Mouse (Mus musculus) CH12.LX (cell line): Measurements from ENCODE around the gene Ap5z1. TPM values are rescaled to one million over a fixed set of nuclear protein-coding genes. Genes with fewer than 3 reads are reported as not detected.

Experiments used
- DNase-seq: peaks from one replicate; pipeline ENCODE4 v3.0.0-alpha.2; 2013; ENCODE audit errors: extremely low read depth
- H3K27ac ChIP-seq: 2 replicates; pipeline ENCODE4 v1.5.1; 2012; ENCODE audit warnings: low read depth, mild to moderate bottlenecking, control low read depth, moderate library complexity; ENCODE audit not compliant: insufficient read depth
- H3K27me3 ChIP-seq: replicated peaks from 2 replicates; pipeline ENCODE3; 2012; ENCODE audit warnings: inconsistent platforms
- H3K36me3 ChIP-seq, 2 experiments: replicated peaks in 1 of 2; 2 replicates each; pipeline versions ENCODE3 to v1.6.1; 2012; ENCODE audit warnings: inconsistent platforms in 1 of 2, low read length in 1 of 2, mild to moderate bottlenecking in 1 of 2, mixed read lengths in 1 of 2, moderate library complexity in 1 of 2; ENCODE audit not compliant: control insufficient read depth in 1 of 2, insufficient read depth in 1 of 2
- H3K4me1 ChIP-seq, 2 experiments: 2 replicates each; pipeline ENCODE4 v1.6.1; 2012; ENCODE audit warnings: inconsistent platforms in 1 of 2, moderate library complexity in 1 of 2; ENCODE audit not compliant: insufficient read depth in 2 of 2, control insufficient read depth in 1 of 2
- H3K4me2 ChIP-seq: 2 replicates; pipeline ENCODE4 v1.6.1; 2012; ENCODE audit warnings: low read depth, mild to moderate bottlenecking, control low read depth; ENCODE audit not compliant: poor library complexity, insufficient read depth, severe bottlenecking
- H3K4me3 ChIP-seq, 3 experiments: fragments of 150-350 bp in 1 of 3; sonication (generic) in 1 of 3; replicated peaks in 1 of 3; 2 replicates each; pipeline versions ENCODE3 to v1.5.1; 2011 to 2012; ENCODE audit warnings: low read depth in 2 of 3, low read length in 2 of 3, mild to moderate bottlenecking in 2 of 3, moderate library complexity in 2 of 3, control low read depth in 1 of 3, improper control_type of control experiment in 1 of 3, inconsistent platforms in 1 of 3, mixed read lengths in 1 of 3; ENCODE audit not compliant: poor library complexity in 1 of 3
- H3K79me2 ChIP-seq: replicated peaks from 2 replicates; pipeline ENCODE4 v1.6.1; 2012; ENCODE audit warnings: mild to moderate bottlenecking, moderate library complexity; ENCODE audit not compliant: control insufficient read depth, poor library complexity, insufficient read depth, severe bottlenecking; ENCODE audit errors: extremely low read depth
- H3K9ac ChIP-seq: 2 replicates; pipeline ENCODE4 v1.6.1; 2012; ENCODE audit warnings: low read depth, mild to moderate bottlenecking, control low read depth, moderate library complexity; ENCODE audit not compliant: insufficient read depth
- H3K9me3 ChIP-seq: replicated peaks from 2 replicates; pipeline ENCODE3; 2012; ENCODE audit warnings: low read length, inconsistent platforms, mixed read lengths
- CHD1 ChIP-seq: IDR thresholded peaks from 2 replicates; pipeline ENCODE4 v1.6.1; 2012; ENCODE audit warnings: low read depth, low read length, improper control_type of control experiment, inconsistent platforms
- CHD2 ChIP-seq: IDR thresholded peaks from 2 replicates; pipeline ENCODE4 v1.6.1; 2011; ENCODE audit warnings: low read length, improper control_type of control experiment
- ELF1 ChIP-seq: IDR thresholded peaks from 2 replicates; pipeline ENCODE4 v1.6.1; 2014; ENCODE audit warnings: low read depth, mild to moderate bottlenecking, inconsistent platforms, low read length, improper control_type of control experiment
- EP300 ChIP-seq: IDR thresholded peaks from 2 replicates; pipeline ENCODE4 v1.6.1; 2011; ENCODE audit warnings: low read length, improper control_type of control experiment
- ETS1 ChIP-seq: conservative IDR thresholded peaks from 2 replicates; pipeline ENCODE4 v1.6.1; 2012; ENCODE audit warnings: low read depth, mild to moderate bottlenecking, inconsistent platforms, low read length, improper control_type of control experiment, moderate library complexity
- GABPA ChIP-seq: IDR thresholded peaks from 2 replicates; pipeline ENCODE4 v1.6.1; 2012; ENCODE audit warnings: low read depth, low read length, improper control_type of control experiment, inconsistent platforms; ENCODE audit not compliant: insufficient replicate concordance
- IRF4 ChIP-seq: IDR thresholded peaks from 2 replicates; pipeline ENCODE4 v1.6.1; 2014; ENCODE audit warnings: low read depth, mild to moderate bottlenecking, inconsistent platforms, low read length, improper control_type of control experiment
- JUND ChIP-seq: conservative IDR thresholded peaks from 2 replicates; pipeline ENCODE4 v1.6.1; 2011; ENCODE audit warnings: low read depth, low read length, improper control_type of control experiment
- KAT2A ChIP-seq: IDR thresholded peaks from 2 replicates; pipeline ENCODE4 v1.6.1; 2012; ENCODE audit warnings: low read length, improper control_type of control experiment, inconsistent platforms; ENCODE audit not compliant: insufficient replicate concordance
- MAFK ChIP-seq: IDR thresholded peaks from 2 replicates; pipeline ENCODE4 v1.6.1; 2011; ENCODE audit warnings: low read length, improper control_type of control experiment; ENCODE audit not compliant: insufficient replicate concordance
- MAZ ChIP-seq: IDR thresholded peaks from 2 replicates; pipeline ENCODE4 v1.6.1; 2012; ENCODE audit warnings: low read depth, mild to moderate bottlenecking, inconsistent platforms, low read length, improper control_type of control experiment, moderate library complexity
- MYC ChIP-seq: IDR thresholded peaks from 2 replicates; pipeline ENCODE4 v1.6.1; 2011; ENCODE audit warnings: low read depth, mild to moderate bottlenecking, improper control_type of control experiment, low read length
- NELFE ChIP-seq: IDR thresholded peaks from 2 replicates; pipeline ENCODE4 v1.6.1; 2011; ENCODE audit warnings: low read depth, low read length, improper control_type of control experiment
- POLR2AphosphoS2 ChIP-seq: IDR thresholded peaks from 2 replicates; pipeline ENCODE4 v1.6.1; 2011; ENCODE audit warnings: low read depth, low read length, improper control_type of control experiment
- RAD21 ChIP-seq: IDR thresholded peaks from 2 replicates; pipeline ENCODE4 v1.6.1; 2011; ENCODE audit warnings: low read depth, mild to moderate bottlenecking, low read length, improper control_type of control experiment, moderate library complexity
- RCOR1 ChIP-seq: conservative IDR thresholded peaks from 2 replicates; pipeline ENCODE4 v1.6.1; 2012; ENCODE audit warnings: low read depth, mild to moderate bottlenecking, inconsistent platforms, low read length, improper control_type of control experiment
- SIN3A ChIP-seq: IDR thresholded peaks from 2 replicates; pipeline ENCODE4 v1.6.1; 2012; ENCODE audit warnings: low read length, improper control_type of control experiment, inconsistent platforms
- TBP ChIP-seq: conservative IDR thresholded peaks from 2 replicates; pipeline ENCODE4 v1.6.1; 2011; ENCODE audit warnings: low read depth, low read length, improper control_type of control experiment
- TCF12 ChIP-seq: IDR thresholded peaks from 2 replicates; pipeline ENCODE4 v1.6.1; 2014; ENCODE audit warnings: low read depth, mild to moderate bottlenecking, inconsistent platforms, low read length, improper control_type of control experiment
- ZC3H11A ChIP-seq: IDR thresholded peaks from 2 replicates; pipeline ENCODE4 v1.6.1; 2012; ENCODE audit warnings: low read depth, mild to moderate bottlenecking, inconsistent platforms, low read length, improper control_type of control experiment
- ZNF384 ChIP-seq: IDR thresholded peaks from 2 replicates; pipeline ENCODE4 v1.6.1; 2012; ENCODE audit warnings: low read depth, low read length, improper control_type of control experiment, inconsistent platforms
- dilution Hi-C: fragments of 300-500 bp; cut with MboI; formaldehyde crosslinking; loops from 2 replicates; pipeline ENCODE4 v1.14.3; 2020; ENCODE audit warnings: low sequenced_read_pairs; ENCODE audit not compliant: extremely low pct_unique_long_range_greater_than_20kb, extremely low pct_ligation_motif_present
- in situ Hi-C: fragments of 300-500 bp; cut with MboI; formaldehyde crosslinking; loops from 3 replicates; pipeline ENCODE4 v1.14.3; 2019; ENCODE audit warnings: low sequenced_read_pairs, low pct_ligation_motif_present, low pct_unique_long_range_greater_than_20kb, mixed read lengths
- polyA plus RNA-seq: library from polyadenylated mRNA; unstranded; fragments of >175 nt; gene quantifications from 2 replicates; pipeline ENCODE4 v1.2.1, GENCODE M21; 2012; ENCODE audit warnings: low read depth; ENCODE audit not compliant: insufficient read length
- total RNA-seq, 2 experiments: library from RNA; depleted of rRNA; stranded (reverse); fragments of 300-350 nt in 1 of 2; fragments of >200 nt in 1 of 2; gene quantifications; 2 replicates each; pipeline ENCODE4 v1.2.3; 2012 to 2014

Ap5z1 gene
- total and polyA plus RNA-seq, 3 experiments, result 3.1 to 18.7 (median 11.3) TPM

DNA sequence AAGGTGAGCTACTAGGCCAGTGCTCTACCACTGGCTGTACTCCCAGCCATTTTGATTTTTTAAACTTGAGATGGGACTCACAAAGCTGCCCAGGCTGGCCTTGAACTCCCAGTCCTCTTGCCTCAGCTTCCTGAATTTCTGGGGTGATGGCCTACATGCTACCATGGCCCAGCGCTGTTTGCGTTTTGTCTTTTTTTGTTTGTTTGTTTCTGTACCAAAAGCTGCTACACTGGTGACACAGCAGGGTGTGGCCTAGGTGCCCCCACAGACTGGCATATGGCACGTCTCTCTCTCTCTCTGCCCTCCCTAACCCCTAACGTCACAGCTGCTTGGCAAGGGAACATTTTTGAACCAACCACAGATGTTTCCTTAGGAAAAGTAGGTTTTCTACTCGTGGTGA lies 3.9 kb upstream of the Ap5z1 start:
- H3K4me2 ChIP-seq, result no peak overlapping the region
- DNase-seq, result no peak
- dilution Hi-C loops, result no loop called here
- in situ Hi-C loops, result no loop called here
- peaks cover 40 to 75% of the 10 kb centered on the region in 2 experiments for H3K36me3 ChIP-seq
- H3K27ac ChIP-seq, result no peak overlapping the region
- peaks cover 1 to 12% of the 10 kb centered on the region in 2 experiments; a peak in 3 of 4 replicates for H3K4me1 ChIP-seq
- no peak overlapping the region for H3K4me3 ChIP-seq
- H3K79me2 ChIP-seq, result peaks cover 5% of the 10 kb centered on the region
- no peak for TF ChIP-seq GABPA
- no peak for TF ChIP-seq ELF1
- TF ChIP-seq JUND, result no peak
- TF ChIP-seq NELFE, result no peak
- TF ChIP-seq TCF12, result no peak
- TF ChIP-seq RCOR1, result no peak
- TF ChIP-seq SIN3A, result no peak
- TF ChIP-seq KAT2A, result no peak
- no peak for TF ChIP-seq IRF4
- no peak overlapping the region for H3K9ac ChIP-seq
- H3K9me3 ChIP-seq, result peaks cover 7% of the 10 kb centered on the region
- no peaks in the 10 kb centered on the region for H3K27me3 ChIP-seq

DNA sequence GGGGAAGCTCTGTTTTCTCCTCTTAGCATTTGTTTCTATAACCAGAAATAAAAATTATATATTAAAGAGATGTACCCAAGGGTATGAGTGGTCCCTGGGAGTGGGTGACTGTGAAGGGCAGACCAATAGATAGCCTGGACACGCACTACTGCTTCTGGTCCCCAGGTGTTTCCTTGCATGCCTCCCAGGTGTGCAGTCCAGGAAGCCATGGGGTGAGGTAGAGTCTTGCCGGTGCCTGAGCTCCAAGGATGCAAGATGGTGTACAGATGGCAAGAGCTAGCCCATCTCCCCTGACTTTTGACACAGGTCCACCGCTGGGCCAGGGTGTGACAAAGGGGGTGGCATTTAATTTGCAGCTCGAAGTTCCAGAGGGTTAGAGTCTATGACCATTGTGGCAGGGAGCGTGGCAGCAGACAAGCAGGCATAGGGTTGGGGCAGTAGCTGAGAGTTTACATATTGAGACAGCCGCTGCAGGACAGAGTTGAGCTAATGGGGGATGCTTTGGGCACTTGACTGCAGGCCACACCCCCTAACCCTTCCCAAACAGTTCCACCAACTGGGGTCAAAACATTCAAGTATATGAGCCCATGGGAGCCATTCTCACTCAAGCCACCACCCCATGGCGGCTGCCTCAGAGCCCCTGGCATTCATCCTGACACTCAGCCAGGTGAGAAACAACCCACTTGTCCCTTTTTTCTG lies 1.7 kb upstream of the Ap5z1 start:
- Histone ChIP-seq H3K4me3 (no peak overlapping the region), H3K27me3 (no peaks in the 10 kb centered on the region)
- dilution Hi-C loops, result no loop called here
- TF ChIP-seq NELFE (no peak), POLR2AphosphoS2 (no peak), SIN3A (no peak), MAZ (no peak), CHD2 (no peak), CHD1 (no peak), ETS1 (no peak), ZC3H11A (no peak), TCF12 (no peak), MYC (no peak), RAD21 (no peak), ZNF384 (no peak), EP300 (no peak), MAFK (no peak), TBP (no peak)
- TF ChIP-seq, all 38 proteins: peak for 0
- H3K9ac ChIP-seq, result no peak overlapping the region
- peaks cover 7% of the 10 kb centered on the region for H3K9me3 ChIP-seq
- peaks cover 11% of the 10 kb centered on the region for H3K79me2 ChIP-seq
- in situ Hi-C loops, result no loop called here
- no peak overlapping the region for H3K27ac ChIP-seq
- no peak overlapping the region for H3K4me2 ChIP-seq
- H3K4me1 ChIP-seq, result peaks cover 3 to 22% of the 10 kb centered on the region in 2 experiments; a peak in 3 of 4 replicates
- no peak for DNase-seq
- peaks cover 26 to 70% of the 10 kb centered on the region in 2 experiments for H3K36me3 ChIP-seq
